Mouse (Mus musculus): ENCODE measurements around the gene Klhdc4.

The Klhdc4 gene

DNA sequence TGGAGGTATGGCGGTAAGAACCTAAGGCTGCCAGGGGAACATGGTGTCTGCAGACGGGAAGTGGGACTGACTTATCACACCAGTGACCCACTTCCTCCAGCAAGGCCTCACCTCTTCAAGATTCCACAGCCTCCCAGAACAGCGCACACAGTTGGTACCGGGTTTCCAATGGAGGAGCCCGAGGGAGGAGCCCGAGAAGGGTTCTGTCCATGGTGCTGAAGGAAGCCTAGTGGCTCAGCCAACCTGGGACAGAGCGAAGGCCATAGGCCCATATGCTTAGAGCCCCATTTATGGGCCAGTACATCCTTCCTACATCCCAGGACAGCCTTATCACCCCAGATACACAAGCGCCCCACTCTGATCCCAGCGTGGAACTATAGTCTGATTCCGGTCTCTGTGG is 67.9 kb downstream of the Klhdc4 start:
- TF ChIP-seq GATA4 (IDR thresholded peaks at IDR 0.05; ENCODE audit: insufficient replicate concordance, low read length) = no peak

DNA sequence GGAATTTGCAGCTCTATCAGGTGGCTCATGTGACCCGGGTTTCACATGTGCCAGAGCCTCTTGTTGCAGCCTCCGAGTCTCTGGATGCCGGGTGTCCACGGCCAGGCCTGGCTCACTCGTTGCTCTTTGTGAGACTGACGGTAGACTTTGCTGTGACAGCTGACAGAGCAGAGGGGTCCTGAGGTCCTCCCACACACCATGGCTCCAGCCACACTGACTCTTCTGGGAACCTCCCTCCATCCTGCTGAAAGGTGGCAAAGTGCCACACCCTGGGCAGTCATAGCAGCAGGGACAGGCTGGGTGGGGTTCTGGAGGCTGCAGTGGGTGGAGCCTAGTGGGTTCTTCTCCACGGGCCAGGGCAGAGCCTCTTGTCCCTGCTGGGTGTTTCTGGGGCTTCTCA is 68.9 kb downstream of the Klhdc4 start:
- TF ChIP-seq GATA4 (IDR thresholded peaks at IDR 0.05; ENCODE audit: insufficient replicate concordance, low read length) = no peak

- no peak for TF ChIP-seq GATA4 (IDR thresholded peaks at IDR 0.05; ENCODE audit: insufficient replicate concordance, low read length)
Observed at GRCm38 (mm10) chr8:121758470-121758869, 70.9 kb downstream of the Klhdc4 start.

DNA sequence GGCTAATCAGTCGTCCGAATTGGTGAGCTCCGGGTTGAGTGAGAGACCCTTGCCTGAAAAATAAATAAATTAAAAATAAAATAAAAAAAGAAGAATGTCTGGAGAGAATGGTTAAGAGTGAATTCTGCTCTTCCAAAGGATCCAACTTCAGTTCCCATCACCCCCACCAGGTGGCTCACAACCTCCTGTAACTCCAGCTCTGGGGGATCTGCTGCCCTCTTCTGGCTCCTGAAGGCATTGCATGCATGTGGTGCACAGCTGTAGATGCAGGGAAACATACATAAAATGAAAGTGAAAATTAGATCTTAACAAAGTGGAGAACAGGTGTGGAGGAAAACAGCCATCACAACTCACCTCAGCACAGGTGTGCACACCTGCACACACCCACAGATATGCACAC is 78.0 kb downstream of the Klhdc4 start:
- no peak for TF ChIP-seq GATA4 (IDR thresholded peaks at IDR 0.05; ENCODE audit: insufficient replicate concordance, low read length)

- TF ChIP-seq GATA4 (IDR thresholded peaks at IDR 0.05; ENCODE audit: insufficient replicate concordance, low read length) = no peak
Observed at GRCm38 (mm10) chr8:121750512-121750911, 78.9 kb downstream of the Klhdc4 start.

- no peak for TF ChIP-seq GATA4 (IDR thresholded peaks at IDR 0.05; ENCODE audit: insufficient replicate concordance, low read length)
Observed at GRCm38 (mm10) chr8:121749501-121749900, 79.9 kb downstream of the Klhdc4 start.

Measured in liver, adult (tissue).